Mouse (Mus musculus): ENCODE measurements around the gene Myoc. TPM values are rescaled to one million over a fixed set of nuclear protein-coding genes. Genes with fewer than 3 reads are reported as not detected.
A peak's percentile ranks its signal among the peaks of the same experiment; 100 is the strongest.

The Myoc gene
- 0.09 TPM in 1 of 2 replicates, not detected in the other for polyA plus RNA-seq (2015; fragmentation: Nextera tagmentation; extraction: Ambion mirVana)

DNA sequence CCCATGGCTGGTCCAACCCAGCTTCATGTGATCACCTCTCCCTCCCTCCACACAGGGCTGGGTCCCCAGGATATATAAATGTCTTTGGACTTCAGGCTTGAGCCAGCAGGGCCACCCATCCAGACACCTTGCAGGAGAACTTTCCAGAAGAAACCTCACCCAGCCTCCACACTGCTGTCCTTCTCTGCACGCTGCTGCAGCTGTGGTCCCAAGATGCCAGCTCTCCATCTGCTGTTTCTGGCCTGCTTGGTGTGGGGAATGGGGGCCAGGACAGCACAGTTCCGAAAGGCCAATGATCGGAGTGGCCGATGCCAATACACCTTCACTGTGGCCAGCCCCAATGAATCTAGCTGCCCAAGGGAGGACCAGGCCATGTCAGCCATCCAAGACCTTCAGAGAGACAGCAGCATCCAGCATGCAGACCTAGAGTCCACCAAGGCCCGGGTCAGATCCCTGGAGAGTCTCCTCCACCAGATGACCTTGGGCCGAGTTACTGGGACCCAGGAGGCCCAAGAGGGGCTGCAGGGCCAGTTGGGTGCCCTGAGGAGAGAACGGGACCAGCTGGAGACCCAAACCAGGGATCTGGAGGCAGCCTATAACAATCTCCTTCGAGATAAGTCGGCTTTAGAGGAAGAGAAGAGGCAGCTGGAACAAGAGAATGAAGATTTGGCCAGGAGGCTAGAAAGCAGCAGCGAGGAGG is at the start of gene Myoc:
Gene Myoc (plus strand): TSS at position 105 of the 700 bp plus-strand sequence.
- Histone ChIP-seq H3K27me3 (ENCODE audit: control insufficient read depth, insufficient read depth, low read depth, low read length) (no peaks in the 10 kb centered on the region), H3K4me1 (replicated peaks; ENCODE audit: control insufficient read depth, insufficient read depth, low read length) (peaks cover 3% of the 10 kb centered on the region; the same call in 1 of the 2 replicates), H3K36me3 (ENCODE audit: control insufficient read depth, insufficient read depth, low read length) (no peaks in the 10 kb centered on the region), H3K4me3 (ENCODE audit: low read length) (no peak within 1 kb of the TSS), H3K9me3 (ENCODE audit: control insufficient read depth, low read length) (no peaks in the 10 kb centered on the region), H3K4me2 (ENCODE audit: low read depth, low read length) (no peak within 1 kb of the TSS), H3K9ac (ENCODE audit: low read length) (no peak within 1 kb of the TSS), H3K27ac (ENCODE audit: low read length) (no peak within 1 kb of the TSS)
- WGBS: 78% methylated on average over 10 of the region's 10 CpGs
- ATAC-seq (ENCODE audit: low read depth): no peak

DNA sequence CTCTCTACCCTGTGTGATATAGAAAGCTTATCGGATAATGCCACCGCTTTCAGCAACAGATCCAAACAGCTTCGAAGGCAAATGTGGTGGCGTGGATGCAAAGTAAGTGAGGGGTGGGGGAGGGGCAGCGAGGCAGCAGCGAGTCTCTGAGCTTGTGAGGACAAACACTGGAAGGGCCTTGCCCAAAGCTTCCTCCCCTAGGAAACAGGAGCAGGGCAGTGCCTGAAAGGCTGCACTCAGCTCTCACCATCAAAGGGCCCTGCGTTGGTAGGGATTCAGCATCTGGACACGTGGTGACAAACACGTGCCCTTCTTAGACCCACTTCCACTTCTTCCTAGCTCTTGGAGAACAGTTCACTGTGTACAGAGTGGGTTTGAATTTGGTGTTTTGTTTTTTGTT is 49.5 kb upstream of the Myoc start:
- Histone ChIP-seq H3K27ac (ENCODE audit: low read length) (no peak overlapping the region), H3K4me3 (ENCODE audit: low read length) (no peak overlapping the region), H3K27me3 (ENCODE audit: control insufficient read depth, insufficient read depth, low read depth, low read length) (no peaks in the 10 kb centered on the region), H3K9me3 (ENCODE audit: control insufficient read depth, low read length) (no peaks in the 10 kb centered on the region), H3K9ac (ENCODE audit: low read length) (no peak overlapping the region), H3K4me1 (replicated peaks; ENCODE audit: control insufficient read depth, insufficient read depth, low read length) (peaks cover 3% of the 10 kb centered on the region; the same call in 1 of the 2 replicates), H3K36me3 (ENCODE audit: control insufficient read depth, insufficient read depth, low read length) (no peaks in the 10 kb centered on the region), H3K4me2 (ENCODE audit: low read depth, low read length) (no peak overlapping the region)
- WGBS: 18% methylated on average over 9 of the region's 9 CpGs
- no peak; the same call in 1 of the 2 replicates for ATAC-seq (ENCODE audit: low read depth)

DNA sequence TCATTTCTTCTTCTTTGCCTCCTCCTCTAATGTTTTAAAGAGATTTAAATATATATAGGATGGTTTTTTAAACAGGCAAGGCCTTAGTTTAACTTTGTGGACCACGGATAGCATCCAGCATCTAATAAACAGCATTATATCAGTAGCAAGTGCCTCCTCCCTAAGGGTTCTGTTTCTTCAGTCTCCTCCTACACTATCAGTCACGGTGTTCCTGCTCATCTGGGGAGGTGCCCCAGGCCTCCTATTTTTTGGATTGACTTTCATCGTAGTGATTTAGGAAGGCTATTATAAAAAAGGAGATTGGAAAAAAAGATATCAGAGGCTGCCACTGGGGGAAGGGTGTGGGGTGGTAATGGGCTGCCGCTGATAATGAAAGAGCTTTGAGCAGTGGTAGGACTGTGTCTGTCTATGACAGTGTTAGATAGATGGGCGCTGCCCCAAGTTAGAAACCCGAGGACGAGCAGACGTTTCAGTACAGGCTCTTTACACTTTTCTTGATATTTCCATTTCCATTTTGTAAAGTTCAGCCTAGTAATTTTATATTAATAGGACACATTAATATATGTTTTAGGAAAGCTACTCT is 48.4 kb upstream of the Myoc start:
- WGBS: 69% methylated on average over 8 of the region's 8 CpGs
- no peak overlapping the region for H3K9ac ChIP-seq (ENCODE audit: low read length)
- no peaks in the 10 kb centered on the region for H3K27me3 ChIP-seq (ENCODE audit: control insufficient read depth, insufficient read depth, low read depth, low read length)
- H3K9me3 ChIP-seq (ENCODE audit: control insufficient read depth, low read length): no peaks in the 10 kb centered on the region
- no peak overlapping the region for H3K4me3 ChIP-seq (ENCODE audit: low read length)
- no peak for ATAC-seq (ENCODE audit: low read depth)
- peaks cover 3% of the 10 kb centered on the region; the same call in 1 of the 2 replicates for H3K4me1 ChIP-seq (replicated peaks; ENCODE audit: control insufficient read depth, insufficient read depth, low read length)
- H3K4me2 ChIP-seq (ENCODE audit: low read depth, low read length): no peak overlapping the region
- H3K27ac ChIP-seq (ENCODE audit: low read length): no peak overlapping the region
- H3K36me3 ChIP-seq (ENCODE audit: control insufficient read depth, insufficient read depth, low read length): no peaks in the 10 kb centered on the region

DNA sequence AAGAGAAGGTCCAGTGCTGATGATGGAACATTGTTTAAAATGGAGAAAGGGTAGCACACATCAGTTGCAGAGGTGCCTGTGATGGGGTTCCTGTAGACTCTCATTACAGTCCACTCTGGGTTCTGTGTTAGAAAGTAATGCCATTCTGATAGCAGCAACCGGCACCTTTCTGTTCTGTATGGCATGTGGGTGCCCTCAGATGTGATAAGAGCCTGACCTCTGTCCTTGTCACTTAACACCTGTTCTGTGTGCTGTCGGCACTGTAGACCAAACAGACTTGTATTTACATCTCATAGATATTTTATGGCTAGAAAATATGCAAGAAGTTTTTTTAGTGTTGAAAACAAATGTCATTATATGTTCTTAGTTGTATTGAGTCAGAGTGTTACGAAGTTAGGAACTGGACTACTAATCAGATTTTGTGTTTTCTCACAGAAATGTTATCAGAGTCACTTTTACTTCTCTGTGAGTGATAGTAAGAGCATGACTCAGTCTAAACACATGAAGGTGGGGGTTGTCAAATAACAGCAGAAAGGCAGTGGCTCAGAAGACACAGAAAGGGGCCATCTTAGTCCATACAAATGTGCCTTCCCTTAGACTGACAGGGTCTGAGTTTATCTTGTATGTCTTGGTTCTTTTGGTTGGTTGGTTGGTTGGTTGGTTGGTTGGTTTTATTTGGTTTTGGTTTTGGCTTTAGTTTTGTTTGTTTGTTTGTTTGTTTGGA is 41.4 kb upstream of the Myoc start:
- Histone ChIP-seq H3K9ac (ENCODE audit: low read length) (no peak overlapping the region), H3K4me2 (ENCODE audit: low read depth, low read length) (no peak overlapping the region), H3K36me3 (ENCODE audit: control insufficient read depth, insufficient read depth, low read length) (peaks cover 7% of the 10 kb centered on the region), H3K4me1 (replicated peaks; ENCODE audit: control insufficient read depth, insufficient read depth, low read length) (no peaks in the 10 kb centered on the region), H3K27me3 (ENCODE audit: control insufficient read depth, insufficient read depth, low read depth, low read length) (no peaks in the 10 kb centered on the region), H3K4me3 (ENCODE audit: low read length) (no peak overlapping the region), H3K9me3 (ENCODE audit: control insufficient read depth, low read length) (no peaks in the 10 kb centered on the region), H3K27ac (ENCODE audit: low read length) (no peak overlapping the region)
- 49% methylated on average over 3 of the region's 3 CpGs for WGBS
- ATAC-seq (ENCODE audit: low read depth): no peak

DNA sequence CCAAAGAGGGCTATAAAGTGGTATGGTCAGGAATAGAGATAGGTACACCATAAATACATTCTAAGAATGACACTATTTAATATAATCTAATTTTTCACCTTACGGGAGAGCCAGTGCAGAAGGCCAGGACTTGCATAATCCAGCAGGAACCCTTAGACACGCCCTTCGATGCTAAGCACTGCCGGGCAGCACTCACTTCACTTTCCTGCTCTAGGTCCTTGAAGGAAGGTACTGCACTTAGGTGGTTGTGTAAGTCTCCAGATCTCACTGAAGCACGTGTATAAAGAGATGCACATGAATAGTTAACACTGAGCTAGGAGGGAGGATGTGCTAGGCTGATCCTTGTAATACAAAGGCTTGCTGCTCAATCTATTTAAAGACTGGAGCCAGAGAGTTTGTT is 39.3 kb upstream of the Myoc start:
- H3K36me3 ChIP-seq (ENCODE audit: control insufficient read depth, insufficient read depth, low read length): peaks cover 9% of the 10 kb centered on the region
- no peaks in the 10 kb centered on the region for H3K27me3 ChIP-seq (ENCODE audit: control insufficient read depth, insufficient read depth, low read depth, low read length)
- no peak overlapping the region for H3K4me2 ChIP-seq (ENCODE audit: low read depth, low read length)
- H3K9ac ChIP-seq (ENCODE audit: low read length): no peak overlapping the region
- no peak overlapping the region for H3K27ac ChIP-seq (ENCODE audit: low read length)
- ATAC-seq (ENCODE audit: low read depth): no peak
- 81% methylated on average over 5 of the region's 5 CpGs for WGBS
- no peaks in the 10 kb centered on the region for H3K4me1 ChIP-seq (replicated peaks; ENCODE audit: control insufficient read depth, insufficient read depth, low read length)
- no peaks in the 10 kb centered on the region for H3K9me3 ChIP-seq (ENCODE audit: control insufficient read depth, low read length)
- no peak overlapping the region for H3K4me3 ChIP-seq (ENCODE audit: low read length)

DNA sequence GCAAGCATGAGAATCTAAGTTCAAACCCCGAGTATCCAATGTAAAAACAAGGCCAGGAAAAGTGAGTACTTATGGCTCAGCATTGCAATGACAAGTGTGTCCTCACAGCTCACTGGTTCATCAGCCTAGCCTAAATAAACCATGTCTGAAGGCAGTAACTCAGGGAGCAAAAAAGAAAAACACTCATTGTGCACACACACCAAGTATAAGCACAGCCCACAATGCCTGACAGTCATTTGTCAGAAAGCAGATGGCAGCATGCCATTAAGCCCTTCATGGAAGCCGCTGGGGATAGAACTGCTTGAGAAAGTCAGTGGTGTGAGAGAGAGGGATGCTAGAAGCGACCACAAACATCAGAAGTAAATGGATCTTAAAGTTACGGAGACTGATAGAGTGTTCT is 37.7 kb upstream of the Myoc start:
- WGBS: 50% methylated on average over 4 of the region's 4 CpGs
- Histone ChIP-seq H3K27me3 (ENCODE audit: control insufficient read depth, insufficient read depth, low read depth, low read length) (no peaks in the 10 kb centered on the region), H3K4me1 (replicated peaks; ENCODE audit: control insufficient read depth, insufficient read depth, low read length) (no peaks in the 10 kb centered on the region), H3K36me3 (ENCODE audit: control insufficient read depth, insufficient read depth, low read length) (peaks cover 6% of the 10 kb centered on the region), H3K27ac (ENCODE audit: low read length) (no peak overlapping the region), H3K9me3 (ENCODE audit: control insufficient read depth, low read length) (no peaks in the 10 kb centered on the region), H3K9ac (ENCODE audit: low read length) (no peak overlapping the region), H3K4me2 (ENCODE audit: low read depth, low read length) (no peak overlapping the region), H3K4me3 (ENCODE audit: low read length) (no peak overlapping the region)
- peak; percentile 54 for ATAC-seq (ENCODE audit: low read depth)

DNA sequence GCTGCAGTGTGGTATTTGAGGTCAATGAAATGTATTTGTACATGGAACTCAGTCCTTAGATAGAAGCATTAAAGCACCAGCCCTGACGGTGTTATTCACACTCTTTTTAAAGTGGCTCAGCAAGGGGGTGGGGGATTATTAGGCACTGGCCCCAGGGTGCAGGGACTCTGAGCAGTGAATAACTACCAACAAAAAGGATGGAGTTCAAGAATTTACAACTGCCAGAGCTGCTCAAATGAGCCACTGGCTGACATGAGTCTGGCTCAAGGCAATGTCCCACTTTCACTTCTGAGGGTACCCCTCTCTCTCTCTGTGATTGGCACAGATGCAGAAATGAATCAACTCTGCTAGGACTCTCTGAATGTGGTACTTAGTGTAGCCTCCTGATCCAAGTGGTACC is 30.8 kb upstream of the Myoc start:
- Histone ChIP-seq H3K4me3 (ENCODE audit: low read length) (no peak overlapping the region), H3K27me3 (ENCODE audit: control insufficient read depth, insufficient read depth, low read depth, low read length) (no peaks in the 10 kb centered on the region), H3K4me1 (replicated peaks; ENCODE audit: control insufficient read depth, insufficient read depth, low read length) (no peaks in the 10 kb centered on the region), H3K4me2 (ENCODE audit: low read depth, low read length) (no peak overlapping the region), H3K36me3 (ENCODE audit: control insufficient read depth, insufficient read depth, low read length) (no peaks in the 10 kb centered on the region), H3K27ac (ENCODE audit: low read length) (no peak overlapping the region), H3K9me3 (ENCODE audit: control insufficient read depth, low read length) (no peaks in the 10 kb centered on the region), H3K9ac (ENCODE audit: low read length) (no peak overlapping the region)
- ATAC-seq (ENCODE audit: low read depth): no peak
- WGBS: 24% methylated on average over 1 of the region's 1 CpGs

DNA sequence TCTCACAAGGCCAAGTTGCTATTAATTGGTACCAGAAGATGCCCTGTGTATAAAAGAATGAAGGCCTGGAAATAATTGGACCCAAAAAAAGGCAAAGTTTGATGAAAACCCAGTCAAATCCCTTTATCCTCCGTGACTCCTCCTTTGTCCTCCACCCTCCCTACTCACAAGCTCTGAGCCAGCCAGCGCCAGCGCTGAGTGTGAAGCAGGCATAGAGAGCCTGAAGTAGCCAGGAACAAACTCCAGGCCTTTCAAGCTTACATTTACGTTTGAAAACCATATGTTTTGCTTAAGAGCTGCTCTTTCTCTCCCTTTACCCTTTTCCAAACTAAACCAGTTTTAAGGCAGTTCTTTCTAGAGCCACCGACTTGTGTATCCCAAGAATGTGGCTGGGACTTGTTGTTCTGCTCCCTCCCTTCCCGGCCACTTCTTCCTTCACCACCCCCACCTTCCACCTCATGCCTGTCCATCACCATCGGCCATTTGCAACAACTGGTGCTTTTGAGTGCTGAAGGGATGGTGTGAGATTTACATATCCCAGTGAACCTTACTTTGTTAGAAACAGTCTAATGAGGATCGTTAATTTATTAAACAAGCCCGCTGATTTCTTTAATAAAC is 29.2 kb upstream of the Myoc start:
- no peaks in the 10 kb centered on the region for H3K36me3 ChIP-seq (ENCODE audit: control insufficient read depth, insufficient read depth, low read length)
- no peak overlapping the region for H3K4me3 ChIP-seq (ENCODE audit: low read length)
- H3K27ac ChIP-seq (ENCODE audit: low read length): no peak overlapping the region
- H3K9me3 ChIP-seq (ENCODE audit: control insufficient read depth, low read length): no peaks in the 10 kb centered on the region
- no peak overlapping the region for H3K4me2 ChIP-seq (ENCODE audit: low read depth, low read length)
- ATAC-seq (ENCODE audit: low read depth): no peak
- no peak overlapping the region for H3K9ac ChIP-seq (ENCODE audit: low read length)
- WGBS: 34% methylated on average over 9 of the region's 9 CpGs
- no peaks in the 10 kb centered on the region for H3K27me3 ChIP-seq (ENCODE audit: control insufficient read depth, insufficient read depth, low read depth, low read length)
- H3K4me1 ChIP-seq (replicated peaks; ENCODE audit: control insufficient read depth, insufficient read depth, low read length): no peaks in the 10 kb centered on the region

DNA sequence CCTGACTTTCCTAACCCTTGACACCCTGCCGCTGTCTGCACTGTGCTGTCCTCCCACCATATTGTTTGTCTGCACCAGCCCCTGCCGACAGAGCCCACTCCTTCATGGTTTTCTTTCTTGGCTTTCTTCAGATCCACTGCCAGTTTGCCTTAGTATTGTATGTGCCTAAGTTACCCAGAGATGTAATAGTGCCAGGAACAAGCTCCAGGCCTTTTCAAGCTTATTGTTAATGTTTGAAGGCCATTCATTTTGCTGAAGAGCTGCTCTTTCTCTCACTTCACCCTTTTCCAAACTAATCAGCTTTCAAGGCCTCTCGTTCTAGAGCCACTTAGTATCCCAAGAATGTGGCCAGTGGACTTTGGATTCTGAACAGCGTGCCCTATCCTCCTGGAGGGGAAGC is 27.8 kb upstream of the Myoc start:
- no peaks in the 10 kb centered on the region for H3K27me3 ChIP-seq (ENCODE audit: control insufficient read depth, insufficient read depth, low read depth, low read length)
- H3K36me3 ChIP-seq (ENCODE audit: control insufficient read depth, insufficient read depth, low read length): no peaks in the 10 kb centered on the region
- no peak overlapping the region for H3K27ac ChIP-seq (ENCODE audit: low read length)
- H3K4me3 ChIP-seq (ENCODE audit: low read length): no peak overlapping the region
- 60% methylated on average over 4 of the region's 4 CpGs for WGBS
- H3K9ac ChIP-seq (ENCODE audit: low read length): no peak overlapping the region
- H3K4me2 ChIP-seq (ENCODE audit: low read depth, low read length): no peak overlapping the region
- no peaks in the 10 kb centered on the region for H3K4me1 ChIP-seq (replicated peaks; ENCODE audit: control insufficient read depth, insufficient read depth, low read length)
- H3K9me3 ChIP-seq (ENCODE audit: control insufficient read depth, low read length): no peaks in the 10 kb centered on the region
- no peak for ATAC-seq (ENCODE audit: low read depth)

All from lung, embryonic 16.5 days (tissue).